ENCODE assay signal across 8 mouse cellular contexts in the genomic region with DNA sequence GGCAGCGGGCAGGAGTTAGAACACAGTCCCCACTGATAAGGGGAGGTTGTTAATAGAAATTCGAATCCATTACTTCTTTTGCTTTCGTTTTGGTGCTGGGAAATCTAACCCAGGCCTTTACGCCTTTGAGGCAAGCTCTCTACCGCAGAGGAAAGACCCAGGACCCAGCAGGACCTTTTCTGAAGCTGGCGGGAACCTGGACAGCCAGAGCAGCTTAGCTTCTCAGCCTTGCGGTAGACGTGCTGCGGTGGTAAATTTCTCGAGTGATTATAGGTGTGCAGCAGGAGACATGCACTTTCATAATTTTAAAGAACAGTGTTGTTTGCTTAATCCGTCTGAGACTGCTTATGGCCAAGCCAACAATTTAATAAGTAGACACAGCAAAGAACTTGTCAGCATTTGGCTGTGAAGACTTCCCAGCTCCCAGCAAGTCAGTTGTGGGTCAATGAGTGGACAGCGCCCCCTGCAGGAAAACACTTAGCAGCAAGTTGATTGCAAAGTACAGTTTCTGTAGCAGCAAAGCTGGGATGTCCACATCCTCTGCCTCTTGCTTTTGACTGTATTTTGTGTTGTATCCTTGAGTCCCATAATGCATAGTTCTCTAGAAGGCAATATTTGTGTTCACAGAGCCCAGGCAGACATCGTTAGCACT. TPM values are rescaled to one million over a fixed set of nuclear protein-coding genes. Genes with fewer than 3 reads are reported as not detected.
A peak's percentile ranks its signal among the peaks of the same experiment; 100 is the strongest.
DNase-seq lines count a peak whose midpoint lies in the region; ATAC-seq and TF ChIP-seq lines count a peak whose summit lies in the region.

No protein-coding gene starts in this region.

- H3K9ac ChIP-seq in midbrain, embryonic 11.5 days (ENCODE audit: low read length): no peak overlapping the region
- H3K9ac ChIP-seq in midbrain, embryonic 13.5 days (replicated peaks): no peak overlapping the region
- no peak overlapping the region for H3K9ac ChIP-seq in midbrain, postnatal 0 days (replicated peaks; ENCODE audit: low read length, poor library complexity, severe bottlenecking)

- intact Hi-C loops in gastrocnemius, postnatal 36 days (cut with DNase I): loop anchor here (1.0 kb wide), 1 partner anchor 64 kb away; no protein-coding TSS in a partner anchor
- intact Hi-C loops in left cerebral cortex, postnatal 4 days (cut with DNase I): loop anchor here (5.0 kb wide), 1 partner anchor 64 kb away; the partner anchor contains the start of gene Nhp2

- H3K36me3 ChIP-seq in midbrain, embryonic 11.5 days (ENCODE audit: control insufficient read depth, insufficient read depth, low read length): no peaks in the 10 kb centered on the region
- H3K36me3 ChIP-seq in midbrain, embryonic 13.5 days: peaks cover 11% of the 10 kb centered on the region; the same call in 1 of the 2 replicates
- H3K36me3 ChIP-seq in midbrain, postnatal 0 days (ENCODE audit: insufficient read depth, low read length): no peaks in the 10 kb centered on the region

- peak; percentile 90 for TF ChIP-seq CTCF in midbrain, postnatal 0 days (IDR thresholded peaks at IDR 0.05)

- H3K27ac ChIP-seq in midbrain, embryonic 11.5 days (ENCODE audit: low read depth, low read length): no peak overlapping the region
- no peak overlapping the region for H3K27ac ChIP-seq in midbrain, embryonic 13.5 days
- no peak overlapping the region for H3K27ac ChIP-seq in midbrain, postnatal 0 days (ENCODE audit: low read depth, low read length)

- H3K9me3 ChIP-seq in midbrain, embryonic 11.5 days (ENCODE audit: control insufficient read depth, low read length): no peaks in the 10 kb centered on the region
- H3K9me3 ChIP-seq in midbrain, embryonic 13.5 days: no peaks in the 10 kb centered on the region
- no peaks in the 10 kb centered on the region for H3K9me3 ChIP-seq in midbrain, postnatal 0 days (ENCODE audit: low read length)

- no peak overlapping the region for H3K4me3 ChIP-seq in midbrain, embryonic 11.5 days (ENCODE audit: low read depth, low read length)
- H3K4me3 ChIP-seq in midbrain, embryonic 13.5 days (replicated peaks): no peak overlapping the region
- H3K4me3 ChIP-seq in midbrain, postnatal 0 days (ENCODE audit: low read depth, low read length): no peak overlapping the region

- H3K4me2 ChIP-seq in midbrain, embryonic 11.5 days: no peak overlapping the region
- no peak overlapping the region for H3K4me2 ChIP-seq in midbrain, embryonic 13.5 days (replicated peaks)
- no peak overlapping the region for H3K4me2 ChIP-seq in midbrain, postnatal 0 days (ENCODE audit: low read depth, low read length, poor library complexity, severe bottlenecking)

- 33% methylated on average over 13 of the region's 13 CpGs for WGBS in midbrain, embryonic 11.5 days
- WGBS in midbrain, embryonic 13.5 days: 34% methylated on average over 13 of the region's 13 CpGs
- 25% methylated on average over 13 of the region's 13 CpGs for WGBS in midbrain, postnatal 0 days

- peak; percentile 95 for DNase-seq in midbrain, embryonic 11.5 days (ENCODE audit: low spot score, missing footprints)
- peak; percentile 81 to 88 for DNase-seq in cerebellum, postnatal 4 days (ENCODE audit: low spot score in 2 of 2)
- DNase-seq in gastrocnemius, postnatal 36 days: peak; percentile 78 to 85
- peak; percentile 77 for DNase-seq in kidney, adult 11 months
- DNase-seq in left cerebral cortex, postnatal 4 days: peak; percentile 92
- DNase-seq in midbrain, postnatal 0 days (ENCODE audit: low spot score): peak; percentile 87
- DNase-seq in spleen, postnatal 4 days (ENCODE audit: low spot score in 2 of 2): peak; percentile 85 to 96

- ATAC-seq in midbrain, embryonic 11.5 days (ENCODE audit: low FRiP score): no peak
- no peak for ATAC-seq in midbrain, embryonic 13.5 days
- no peak for ATAC-seq in midbrain, postnatal 0 days (ENCODE audit: low FRiP score)

- H3K4me1 ChIP-seq in midbrain, embryonic 11.5 days (ENCODE audit: control insufficient read depth, insufficient read depth, low read length): no peaks in the 10 kb centered on the region
- H3K4me1 ChIP-seq in midbrain, embryonic 13.5 days (replicated peaks): no peaks in the 10 kb centered on the region; the same call in 1 of the 2 replicates
- H3K4me1 ChIP-seq in midbrain, postnatal 0 days (ENCODE audit: insufficient read depth, low read length): no peaks in the 10 kb centered on the region

- H3K27me3 ChIP-seq in midbrain, embryonic 11.5 days (ENCODE audit: control insufficient read depth, insufficient read depth, low read length): no peaks in the 10 kb centered on the region
- no peaks in the 10 kb centered on the region for H3K27me3 ChIP-seq in midbrain, embryonic 13.5 days
- H3K27me3 ChIP-seq in midbrain, postnatal 0 days (ENCODE audit: insufficient read depth, low read length): no peaks in the 10 kb centered on the region

RNA-seq across cellular contexts. Expression of gene 0610009B22Rik, which starts 7.2 kb away (rescaled TPM):
- polyA plus RNA-seq in midbrain, embryonic 11.5 days (2014; fragmentation: Nextera tagmentation; extraction: Ambion mirVana): 98.9 and 103 TPM in 2 replicates
- polyA plus RNA-seq in midbrain, embryonic 13.5 days (2015; fragmentation: Nextera tagmentation; extraction: Ambion mirVana): 115 and 117 TPM in 2 replicates
- total RNA-seq in gastrocnemius, postnatal 36 days (2021): 10 to 100 TPM; 31.8 to 32.0 TPM
- 10 to 100 TPM; 25.8 to 27.1 TPM for total RNA-seq in left cerebral cortex, postnatal 4 days (2021)
- 22.7 and 31.8 TPM in 2 replicates for total RNA-seq in midbrain, postnatal 0 days (2014; rRNA removed)
- 81.9 and 83.4 TPM in 2 replicates for polyA plus RNA-seq in midbrain, postnatal 0 days (2015; fragmentation: Nextera tagmentation; extraction: Ambion mirVana)

RNA-seq across cellular contexts. Expression of gene D930048N14Rik, which starts 30.7 kb away (rescaled TPM):
- 0.18 and 0.52 TPM in 2 replicates for polyA plus RNA-seq in midbrain, embryonic 11.5 days (2014; fragmentation: Nextera tagmentation; extraction: Ambion mirVana)
- 0.22 and 0.26 TPM in 2 replicates for polyA plus RNA-seq in midbrain, embryonic 13.5 days (2015; fragmentation: Nextera tagmentation; extraction: Ambion mirVana)
- total RNA-seq in gastrocnemius, postnatal 36 days (2021): under 1 TPM; 0.18 to 0.30 TPM
- 1 to 10 TPM; 1.1 to 1.2 TPM for total RNA-seq in left cerebral cortex, postnatal 4 days (2021)
- total RNA-seq in midbrain, postnatal 0 days (2014; rRNA removed): 1.0 and 1.4 TPM in 2 replicates
- polyA plus RNA-seq in midbrain, postnatal 0 days (2015; fragmentation: Nextera tagmentation; extraction: Ambion mirVana): 1.2 and 1.3 TPM in 2 replicates

RNA-seq across cellular contexts. Expression of gene N4bp3, which starts 30.8 kb away (rescaled TPM):
- 6.3 and 9.2 TPM in 2 replicates for polyA plus RNA-seq in midbrain, embryonic 11.5 days (2014; fragmentation: Nextera tagmentation; extraction: Ambion mirVana)
- 8.0 and 8.3 TPM in 2 replicates for polyA plus RNA-seq in midbrain, embryonic 13.5 days (2015; fragmentation: Nextera tagmentation; extraction: Ambion mirVana)
- 1 to 10 TPM; 3.3 to 6.0 TPM for total RNA-seq in gastrocnemius, postnatal 36 days (2021)
- total RNA-seq in left cerebral cortex, postnatal 4 days (2021): 10 to 100 TPM; 15.1 to 16.0 TPM
- total RNA-seq in midbrain, postnatal 0 days (2014; rRNA removed): 36.7 and 41.2 TPM in 2 replicates
- 24.7 and 26.8 TPM in 2 replicates for polyA plus RNA-seq in midbrain, postnatal 0 days (2015; fragmentation: Nextera tagmentation; extraction: Ambion mirVana)

RNA-seq across cellular contexts. Expression of gene Rmnd5b, which starts 45.8 kb away (rescaled TPM):
- polyA plus RNA-seq in midbrain, embryonic 11.5 days (2014; fragmentation: Nextera tagmentation; extraction: Ambion mirVana): 40.4 and 41.5 TPM in 2 replicates
- polyA plus RNA-seq in midbrain, embryonic 13.5 days (2015; fragmentation: Nextera tagmentation; extraction: Ambion mirVana): 66.2 and 71.8 TPM in 2 replicates
- 10 to 100 TPM in 1 of 2 experiments, 1 to 10 TPM in 1; 8.5 to 12.1 TPM for total RNA-seq in gastrocnemius, postnatal 36 days (2021)
- total RNA-seq in left cerebral cortex, postnatal 4 days (2021): 10 to 100 TPM; 41.4 to 47.5 TPM
- total RNA-seq in midbrain, postnatal 0 days (2014; rRNA removed): 70.1 and 93.9 TPM in 2 replicates
- polyA plus RNA-seq in midbrain, postnatal 0 days (2015; fragmentation: Nextera tagmentation; extraction: Ambion mirVana): 66.0 and 72.7 TPM in 2 replicates
